ENCODE assay signal across 9 mouse cellular contexts in genomic region chr13:30722601-30723000, GRCm38 (mm10). TPM values are rescaled to one million over a fixed set of nuclear protein-coding genes. Genes with fewer than 3 reads are reported as not detected.
DNase-seq lines count a peak whose midpoint lies in the region; ATAC-seq and TF ChIP-seq lines count a peak whose summit lies in the region.
"Had no signal": no experiment of that assay in that cellular context is flagged by ENCODE, and none has a peak within 500 bp of the region (broad histone marks: within the 10 kb centered on the region; RNA-seq: fewer than 3 reads in every experiment).

No protein-coding gene starts in this region.

- H3K36me3 ChIP-seq in heart, embryonic 12.5 days, result no peaks in the 10 kb centered on the region
- no peaks in the 10 kb centered on the region for H3K36me3 ChIP-seq in embryonic facial prominence, embryonic 14.5 days (ENCODE audit: control insufficient read depth, insufficient read depth, low read length)
- H3K36me3 ChIP-seq in midbrain, embryonic 15.5 days (replicated peaks), result no peaks in the 10 kb centered on the region

- no peak overlapping the region for H3K4me3 ChIP-seq in heart, embryonic 12.5 days
- H3K4me3 ChIP-seq in bone marrow, adult 2 months (replicated peaks; ENCODE audit: control insufficient read depth, low read depth, low read length), result no peak overlapping the region
- H3K4me3 ChIP-seq in embryonic facial prominence, embryonic 14.5 days (ENCODE audit: low read depth, low read length), result no peak overlapping the region
- no peak overlapping the region for H3K4me3 ChIP-seq in midbrain, embryonic 15.5 days
- no peak overlapping the region for H3K4me3 ChIP-seq in cerebellum, adult 2 months (replicated peaks; ENCODE audit: insufficient read depth, low read depth, low read length)
- H3K4me3 ChIP-seq: erythroblast, embryonic 14.5 days had no signal

- WGBS in heart, embryonic 12.5 days, result 13% methylated on average over 7 of the region's 7 CpGs
- 44% methylated on average over 7 of the region's 7 CpGs for WGBS in bone marrow, adult 2 months
- WGBS in embryonic facial prominence, embryonic 14.5 days, result 8% methylated on average over 7 of the region's 7 CpGs
- 11% methylated on average over 7 of the region's 7 CpGs for WGBS in midbrain, embryonic 15.5 days
- WGBS in cerebellum, adult 2 months, result 38% methylated on average over 7 of the region's 7 CpGs

- DNase-seq in heart, postnatal 4 days, result no peak
- peak; percentile 49 for DNase-seq in embryonic facial prominence, embryonic 14.5 days (ENCODE audit: low spot score)
- DNase-seq in cerebellum, adult 2 months, result no peak
- no peak for DNase-seq in frontal cortex, adult 2 months (ENCODE audit: extremely low spot score in 1 of 2, low spot score in 1 of 2)

- no peak for TF ChIP-seq CTCF in bone marrow, adult 2 months (IDR thresholded peaks at IDR 0.05; ENCODE audit: control insufficient read depth, insufficient read depth, low read length)
- no peak for TF ChIP-seq CTCF in cerebellum, adult 2 months (IDR thresholded peaks at IDR 0.05; ENCODE audit: borderline replicate concordance, insufficient read depth, low read depth, low read length)

- no peak overlapping the region for H3K27ac ChIP-seq in heart, embryonic 12.5 days (ENCODE audit: poor library complexity, severe bottlenecking)
- H3K27ac ChIP-seq in bone marrow, adult 2 months (ENCODE audit: control insufficient read depth, insufficient read depth, low read depth, low read length, poor library complexity), result peak overlapping the region; percentile 78
- no peak overlapping the region for H3K27ac ChIP-seq in embryonic facial prominence, embryonic 14.5 days (replicated peaks; ENCODE audit: low read depth, low read length)
- no peak overlapping the region for H3K27ac ChIP-seq in midbrain, embryonic 15.5 days
- H3K27ac ChIP-seq in cerebellum, adult 2 months (ENCODE audit: insufficient read depth, low read length), result no peak overlapping the region

- H3K9ac ChIP-seq in heart, embryonic 12.5 days, result no peak overlapping the region
- H3K9ac ChIP-seq in embryonic facial prominence, embryonic 14.5 days (ENCODE audit: low read depth, low read length), result no peak overlapping the region
- no peak overlapping the region for H3K9ac ChIP-seq in midbrain, embryonic 15.5 days

- peak overlapping the region; percentile 11; the same call in 1 of the 2 replicates for H3K4me2 ChIP-seq in heart, embryonic 12.5 days
- H3K4me2 ChIP-seq in embryonic facial prominence, embryonic 14.5 days (ENCODE audit: low read depth, low read length), result no peak overlapping the region
- no peak overlapping the region for H3K4me2 ChIP-seq in midbrain, embryonic 15.5 days

- H3K4me1 ChIP-seq in heart, embryonic 12.5 days (replicated peaks), result peaks cover 6% of the 10 kb centered on the region
- peaks cover 6% of the 10 kb centered on the region for H3K4me1 ChIP-seq in bone marrow, adult 2 months (ENCODE audit: control insufficient read depth, insufficient read depth, low read length)
- peaks cover 10% of the 10 kb centered on the region; the same call in 1 of the 2 replicates for H3K4me1 ChIP-seq in embryonic facial prominence, embryonic 14.5 days (ENCODE audit: control insufficient read depth, insufficient read depth, low read length)
- peaks cover 11% of the 10 kb centered on the region for H3K4me1 ChIP-seq in midbrain, embryonic 15.5 days
- H3K4me1 ChIP-seq in cerebellum, adult 2 months (ENCODE audit: control insufficient read depth, insufficient read depth, low read length), result no peaks in the 10 kb centered on the region; the same call in 1 of the 2 replicates

- ATAC-seq in heart, embryonic 12.5 days (ENCODE audit: insufficient number of reproducible peaks, low FRiP score), result no peak
- no peak for ATAC-seq in embryonic facial prominence, embryonic 14.5 days (ENCODE audit: low read depth)
- peak; percentile 18; the same call in 1 of the 2 replicates for ATAC-seq in midbrain, embryonic 15.5 days (replicated peaks)
- no peak for ATAC-seq in inflammation-experienced regulatory T-cells, adult 6 months

- no peaks in the 10 kb centered on the region for H3K27me3 ChIP-seq in heart, embryonic 12.5 days (replicated peaks)
- no peaks in the 10 kb centered on the region for H3K27me3 ChIP-seq in embryonic facial prominence, embryonic 14.5 days (replicated peaks; ENCODE audit: control insufficient read depth, insufficient read depth, low read length)
- no peaks in the 10 kb centered on the region for H3K27me3 ChIP-seq in midbrain, embryonic 15.5 days (replicated peaks)
- H3K27me3 ChIP-seq in cerebellum, adult 2 months (ENCODE audit: control insufficient read depth, insufficient read depth, low read length), result no peaks in the 10 kb centered on the region; the same call in 1 of the 2 replicates

- H3K9me3 ChIP-seq in heart, embryonic 12.5 days (replicated peaks), result no peaks in the 10 kb centered on the region
- H3K9me3 ChIP-seq in embryonic facial prominence, embryonic 14.5 days (ENCODE audit: control insufficient read depth, low read length), result no peaks in the 10 kb centered on the region
- no peaks in the 10 kb centered on the region for H3K9me3 ChIP-seq in midbrain, embryonic 15.5 days

- TF ChIP-seq POLR2A in bone marrow, adult 2 months (IDR thresholded peaks at IDR 0.05; ENCODE audit: borderline replicate concordance, control insufficient read depth, low read depth, low read length), result no peak
- TF ChIP-seq POLR2A in cerebellum, adult 2 months (IDR thresholded peaks at IDR 0.05; ENCODE audit: borderline replicate concordance, insufficient read depth, low read length), result no peak

RNA-seq across cellular contexts. Expression of gene Irf4, which starts 26.4 kb away (rescaled TPM):
- polyA plus RNA-seq in heart, embryonic 12.5 days (2016; fragmentation: Nextera tagmentation; extraction: Ambion mirVana), result 0.09 TPM in 1 of 2 replicates, not detected in the other
- under 1 TPM; 0.16 to 0.26 TPM for total RNA-seq in heart, postnatal 4 days (2021)
- polyA plus RNA-seq in bone marrow, adult 2 months (2011; ENCODE audit: insufficient read depth, insufficient read length, low replicate concordance, missing spikeins), result 3.0 and 6.3 TPM in 2 replicates
- 0.20 and 0.33 TPM in 2 replicates for polyA plus RNA-seq in embryonic facial prominence, embryonic 14.5 days (2014; fragmentation: Nextera tagmentation; extraction: Ambion mirVana)
- polyA plus RNA-seq in midbrain, embryonic 15.5 days (2015; fragmentation: Nextera tagmentation; extraction: Ambion mirVana), result 0.08 and 0.17 TPM in 2 replicates
- 0.11 and 0.15 TPM in 2 replicates for polyA plus RNA-seq in cerebellum, adult 2 months (2012; rRNA removed)
- polyA plus RNA-seq in inflammation-experienced regulatory T-cells, adult 6 months (2017; shearing (Covaris generic)), result 10 to 100 TPM; 17.4 to 19.8 (median 17.8) TPM
- 0.19 and 0.22 TPM in 2 replicates for polyA plus RNA-seq in frontal cortex, adult 2 months (2012; rRNA removed)
- polyA plus RNA-seq: erythroblast, embryonic 14.5 days had no signal
